Mouse (Mus musculus) adrenal gland, adult 2 months (tissue): ENCODE measurements around the gene Rtl3. TPM values are rescaled to one million over a fixed set of nuclear protein-coding genes. Genes with fewer than 3 reads are reported as not detected.

Experiments
- DNase-seq: peaks from one replicate; pipeline ENCODE4 v3.0.0; 2021
- long read RNA-seq: library from polyadenylated mRNA; stranded (forward); transcript quantifications from one replicate; pipeline ENCODE4 v2.0.0, GENCODE M21; 2021
- polyA plus RNA-seq: library from polyadenylated mRNA; depleted of rRNA; stranded (reverse); fragments of >200 nt; gene quantifications from 2 replicates; pipeline ENCODE4 v1.2.3, GENCODE M21; 2012; rRNA removed
- total RNA-seq, 2 experiments: library from RNA; stranded (reverse); gene quantifications; 2 replicates each; pipeline ENCODE4 v1.2.3; 2021

The Rtl3 gene
- total RNA-seq: under 1 TPM; 0.31 to 0.32 TPM
- 0.24 and 0.44 TPM in 2 replicates for polyA plus RNA-seq
- long read RNA-seq: 0 reads

- no peak for DNase-seq
Measured at GRCm38 (mm10) chrX:106840409-106840808, at the start of gene Rtl3. Gene Rtl3 (minus strand): TSS chrX:106840644.

- DNase-seq: no peak
Measured at GRCm38 (mm10) chrX:106872315-106872714, 31.9 kb upstream of the Rtl3 start.

GRCm38 (mm10) chrX:106871894-106872293, 31.4 kb upstream of the Rtl3 start:
- DNase-seq: no peak

GRCm38 (mm10) chrX:106871426-106871825, 31.0 kb upstream of the Rtl3 start:
- DNase-seq: no peak

GRCm38 (mm10) chrX:106853523-106854300, 13.3 kb upstream of the Rtl3 start:
- no peak for DNase-seq

- DNase-seq: no peak
Measured at GRCm38 (mm10) chrX:106839591-106839990, 853 bp downstream of the Rtl3 start.

- DNase-seq: no peak
Measured at GRCm38 (mm10) chrX:106830494-106830893, 9.9 kb downstream of the Rtl3 start.

- no peak for DNase-seq
Measured at GRCm38 (mm10) chrX:106809560-106810226, 30.8 kb downstream of the Rtl3 start.

- no peak for DNase-seq
Measured at GRCm38 (mm10) chrX:106804387-106804786, 36.1 kb downstream of the Rtl3 start.

GRCm38 (mm10) chrX:106794686-106795085, 45.8 kb downstream of the Rtl3 start:
- no peak for DNase-seq

Other genes starting within 250 kb of the Rtl3 start
- 1 to 10 TPM in 1 of 2 experiments, under 1 TPM in 1; 0.78 to 1.2 TPM for gene Cysltr1, start 237.0 kb downstream of the Rtl3 start, total RNA-seq
- 0.18 and 0.26 TPM in 2 replicates for gene Cysltr1, start 237.0 kb downstream of the Rtl3 start, polyA plus RNA-seq
- 1 to 10 TPM in 1 of 2 experiments, under 1 TPM in 1; 0.75 to 1.5 TPM for gene Lpar4, start 80.0 kb upstream of the Rtl3 start, total RNA-seq
- 0.06 and 0.21 TPM in 2 replicates for gene Lpar4, start 80.0 kb upstream of the Rtl3 start, polyA plus RNA-seq
- gene P2ry10, start 247.8 kb upstream of the Rtl3 start, total RNA-seq: under 1 TPM; 0.17 to 0.35 TPM
- gene P2ry10, start 247.8 kb upstream of the Rtl3 start, polyA plus RNA-seq: 0.04 TPM in 1 of 2 replicates, not detected in the other